ENCODE assay signal across 8 mouse cellular contexts in the genomic region with DNA sequence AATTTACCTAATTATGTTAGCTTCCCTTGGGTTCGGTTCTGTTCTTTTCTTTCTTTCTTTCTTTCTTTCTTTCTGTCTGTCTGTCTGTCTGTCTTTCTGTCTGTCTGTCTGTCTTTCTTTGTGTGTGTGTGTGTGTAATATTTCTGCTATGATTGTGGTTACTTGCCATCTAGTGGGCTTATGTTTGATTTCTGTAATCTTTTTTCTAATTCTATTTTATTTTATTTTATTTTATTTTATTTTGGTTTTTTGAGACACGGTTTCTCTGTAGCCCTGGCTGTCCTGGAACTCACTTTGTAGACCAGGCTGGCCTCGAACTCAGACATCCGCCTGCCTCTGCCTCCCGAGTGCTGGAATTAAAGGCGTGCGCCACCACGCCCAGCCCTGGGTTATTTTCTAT. TPM values are rescaled to one million over a fixed set of nuclear protein-coding genes. Genes with fewer than 3 reads are reported as not detected.
DNase-seq lines count a peak whose midpoint lies in the region; ATAC-seq and TF ChIP-seq lines count a peak whose summit lies in the region.
"Not testable (repeated sequence)": the region's sequence is repeated elsewhere in the genome, so short reads cannot be mapped to it uniquely, and the experiment has no call there.
"Had no signal": no experiment of that assay in that cellular context is flagged by ENCODE, and none has a peak within 500 bp of the region (broad histone marks: within the 10 kb centered on the region; RNA-seq: fewer than 3 reads in every experiment).

No protein-coding gene starts in this region.

- TF ChIP-seq CTCF in liver, adult 2 months (IDR thresholded peaks at IDR 0.05; ENCODE audit: low read depth, low read length); lung, postnatal 0 days (IDR thresholded peaks at IDR 0.05): not testable (repeated sequence)

- H3K4me3 ChIP-seq in heart, embryonic 14.5 days (ENCODE audit: control insufficient read depth in 1 of 2, insufficient read depth in 1 of 2, low read depth in 1 of 2, low read length in 2 of 2); intestine, embryonic 15.5 days (replicated peaks); liver, adult 2 months (ENCODE audit: insufficient read depth, low read depth, low read length); lung, postnatal 0 days (ENCODE audit: low read depth, low read length): not testable (repeated sequence)

- DNase-seq in A20 (ENCODE audit: low read depth, low spot score) (peak; percentile 33), MEL-GATA-1-ER (ENCODE audit: extremely low read depth, low read depth) (peak; percentile 78)
- DNase-seq in c-Kit-positive CD71-positive TER-119-positive erythroid progenitor cells, embryonic 14.5 days (ENCODE audit: low spot score) = peak; percentile 51
- peak; percentile 49 for DNase-seq in liver, adult 2 months (ENCODE audit: extremely low read depth, low read depth, low spot score)
- peak; percentile 35 for DNase-seq in lung, postnatal 0 days (ENCODE audit: low spot score)

- TF ChIP-seq POLR2A in liver, adult 2 months (IDR thresholded peaks at IDR 0.05; ENCODE audit: extremely low read depth, insufficient read depth, low read length) = not testable (repeated sequence)

- ATAC-seq in heart, embryonic 14.5 days (ENCODE audit: insufficient number of reproducible peaks, insufficient read depth, low FRiP score, low read depth) = peak; percentile 81; the same call in 1 of the 2 replicates
- ATAC-seq in intestine, embryonic 15.5 days = peak; percentile 64; the same call in 1 of the 2 replicates
- not testable (repeated sequence) for ATAC-seq in lung, postnatal 0 days

- 94% methylated on average over 8 of the region's 8 CpGs for WGBS in heart, embryonic 14.5 days
- WGBS in intestine, embryonic 15.5 days = 91% methylated on average over 8 of the region's 8 CpGs
- WGBS in liver, adult 2 months = 94% methylated on average over 8 of the region's 8 CpGs
- 93% methylated on average over 8 of the region's 8 CpGs for WGBS in lung, postnatal 0 days

- H3K9me3 ChIP-seq in heart, embryonic 14.5 days (ENCODE audit: control insufficient read depth, low read length); intestine, embryonic 15.5 days; lung, postnatal 0 days (ENCODE audit: low read length): not testable (repeated sequence)

- H3K36me3 ChIP-seq in heart, embryonic 14.5 days (ENCODE audit: control insufficient read depth, insufficient read depth, low read length); intestine, embryonic 15.5 days; liver, adult 2 months (ENCODE audit: control insufficient read depth, insufficient read depth, low read length); lung, postnatal 0 days (ENCODE audit: insufficient read depth, low read length): not testable (repeated sequence)

- not testable (repeated sequence) for H3K4me1 ChIP-seq in heart, embryonic 14.5 days (ENCODE audit: control insufficient read depth in 2 of 2, insufficient read depth in 2 of 2, low read length in 2 of 2); intestine, embryonic 15.5 days (replicated peaks); liver, adult 2 months (ENCODE audit: control insufficient read depth, insufficient read depth, low read length); lung, postnatal 0 days (ENCODE audit: insufficient read depth, low read depth, low read length)

- H3K4me2 ChIP-seq in heart, embryonic 14.5 days (ENCODE audit: low read length); intestine, embryonic 15.5 days (replicated peaks); lung, postnatal 0 days (replicated peaks; ENCODE audit: low read depth, low read length): not testable (repeated sequence)

- H3K9ac ChIP-seq in heart, embryonic 14.5 days (ENCODE audit: low read length); intestine, embryonic 15.5 days; liver, adult 2 months (ENCODE audit: low read depth, low read length); lung, postnatal 0 days (replicated peaks; ENCODE audit: low read depth): not testable (repeated sequence)

- H3K79me2 ChIP-seq in liver, adult 2 months (ENCODE audit: control insufficient read depth, insufficient read depth, low read length) = not testable (repeated sequence)

- not testable (repeated sequence) for TF ChIP-seq EP300 in lung, postnatal 0 days (IDR thresholded peaks at IDR 0.05)

- H3K27ac ChIP-seq in heart, embryonic 14.5 days (replicated peaks in 1 of 2; ENCODE audit: control insufficient read depth in 1 of 2, insufficient read depth in 1 of 2, low read depth in 2 of 2, low read length in 2 of 2); intestine, embryonic 15.5 days; liver, adult 2 months (replicated peaks; ENCODE audit: insufficient read depth, low read depth, low read length); lung, postnatal 0 days (ENCODE audit: low read length): not testable (repeated sequence)

- not testable (repeated sequence) for H3K27me3 ChIP-seq in heart, embryonic 14.5 days (ENCODE audit: control insufficient read depth, insufficient read depth, low read length); intestine, embryonic 15.5 days (replicated peaks); liver, adult 2 months (ENCODE audit: control insufficient read depth, insufficient read depth, low read length); lung, postnatal 0 days (replicated peaks; ENCODE audit: insufficient read depth, low read length)

RNA-seq across cellular contexts. Expression of gene Pigk, which starts 12.4 kb away (rescaled TPM):
- 37.9 and 44.3 TPM in 2 replicates for polyA plus RNA-seq in heart, embryonic 14.5 days (2014; fragmentation: Nextera tagmentation; extraction: Ambion mirVana)
- polyA plus RNA-seq in intestine, embryonic 15.5 days (2015; fragmentation: Nextera tagmentation; extraction: Ambion mirVana) = 36.6 and 42.6 TPM in 2 replicates
- total RNA-seq in liver, adult 2 months (2014; rRNA removed) = 23.7 and 27.1 TPM in 2 replicates
- polyA plus RNA-seq in liver, adult 2 months (2012; rRNA removed) = 13.9 and 14.1 TPM in 2 replicates
- 41.5 and 44.6 TPM in 2 replicates for polyA plus RNA-seq in lung, postnatal 0 days (2015; fragmentation: Nextera tagmentation; extraction: Ambion mirVana)

RNA-seq across cellular contexts. Expression of gene Ak5, which starts 33.4 kb away (rescaled TPM):
- polyA plus RNA-seq in heart, embryonic 14.5 days (2014; fragmentation: Nextera tagmentation; extraction: Ambion mirVana) = 0.93 and 1.0 TPM in 2 replicates
- 1.7 and 2.4 TPM in 2 replicates for polyA plus RNA-seq in intestine, embryonic 15.5 days (2015; fragmentation: Nextera tagmentation; extraction: Ambion mirVana)
- 0.07 TPM in 1 of 2 replicates, not detected in the other for total RNA-seq in liver, adult 2 months (2014; rRNA removed)
- polyA plus RNA-seq in liver, adult 2 months (2012; rRNA removed) = 0.12 TPM in 1 of 2 replicates, not detected in the other
- polyA plus RNA-seq in lung, postnatal 0 days (2015; fragmentation: Nextera tagmentation; extraction: Ambion mirVana) = 0.47 and 0.49 TPM in 2 replicates
- total RNA-seq: megakaryocyte-erythroid progenitor cell, adult 5-6 weeks had no signal
